Mouse (Mus musculus): ENCODE results near the gene Adcy2.

DNA sequence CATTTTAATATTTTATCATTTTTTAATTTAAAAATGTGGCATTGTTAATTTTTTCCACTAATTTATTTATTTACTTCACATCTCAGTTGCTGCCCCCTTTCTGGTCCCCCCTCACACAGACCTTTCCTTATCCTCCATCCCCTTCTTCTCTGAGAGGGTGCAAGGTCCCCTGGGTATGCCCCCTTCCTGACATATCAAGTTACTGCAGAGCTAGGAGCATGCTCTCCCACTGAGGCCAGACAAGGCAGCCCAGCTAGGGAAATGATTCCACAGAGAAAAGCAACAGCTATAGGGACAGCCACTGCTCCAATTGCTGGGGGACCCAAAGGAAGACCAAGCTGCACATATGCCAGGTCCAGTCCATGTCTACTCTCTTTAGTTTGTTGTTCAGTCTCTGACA lies 163.2 kb downstream of the Adcy2 start:
- TF ChIP-seq GABPA (IDR thresholded peaks at IDR 0.05; ENCODE audit: insufficient replicate concordance, low read depth, low read length) (no peak), CTCF (conservative IDR thresholded peaks at IDR 0.05 in 1 of 2, IDR thresholded peaks at IDR 0.05 in 1 of 2; ENCODE audit: low read depth in 2 of 2, low read length in 2 of 2) (no peak), EP300 (IDR thresholded peaks at IDR 0.05; ENCODE audit: low read length) (no peak), POLR2A (IDR thresholded peaks at IDR 0.05; ENCODE audit: low read depth, low read length) (no peak), NRF1 (IDR thresholded peaks at IDR 0.05; ENCODE audit: low read depth, low read length) (no peak), ZC3H11A (IDR thresholded peaks at IDR 0.05; ENCODE audit: low read depth, low read length) (no peak), ELF1 (IDR thresholded peaks at IDR 0.05; ENCODE audit: low read depth, low read length) (no peak), UBTF (IDR thresholded peaks at IDR 0.05; ENCODE audit: low read depth, low read length) (no peak), MAX (IDR thresholded peaks at IDR 0.05; ENCODE audit: low read length) (no peak), TBP (conservative IDR thresholded peaks at IDR 0.05; ENCODE audit: low read depth, low read length) (no peak), MAFK (IDR thresholded peaks at IDR 0.05; ENCODE audit: insufficient replicate concordance, low read length) (no peak), NELFE (IDR thresholded peaks at IDR 0.05; ENCODE audit: low read depth, low read length) (no peak), MXI1 (IDR thresholded peaks at IDR 0.05; ENCODE audit: low read depth, low read length) (no peak), RCOR1 (conservative IDR thresholded peaks at IDR 0.05; ENCODE audit: low read depth, low read length) (no peak)
